Mouse (Mus musculus): ENCODE data around the gene Srrt.

- TF ChIP-seq CTCF (IDR thresholded peaks at IDR 0.05; ENCODE audit: low read depth) (no peak), EP300 (IDR thresholded peaks at IDR 0.05; ENCODE audit: low read depth) (no peak)
Measured at GRCm38 (mm10) chr5:137340222-137340621, 32.7 kb upstream of the Srrt start.
